Mouse (Mus musculus) CH12.LX (cell line): ENCODE data around the gene Sema3d. TPM values are rescaled to one million over a fixed set of nuclear protein-coding genes. Genes with fewer than 3 reads are reported as not detected.

ENCODE experiments used
- DNase-seq: peaks from one replicate; pipeline ENCODE4 v3.0.0-alpha.2; 2013; ENCODE audit errors: extremely low read depth
- H3K27ac ChIP-seq: 2 replicates; pipeline ENCODE4 v1.5.1; 2012; ENCODE audit warnings: low read depth, mild to moderate bottlenecking, control low read depth, moderate library complexity; ENCODE audit not compliant: insufficient read depth
- H3K27me3 ChIP-seq: replicated peaks from 2 replicates; pipeline ENCODE3; 2012; ENCODE audit warnings: inconsistent platforms
- H3K36me3 ChIP-seq, 2 experiments: replicated peaks in 1 of 2; 2 replicates each; pipeline versions ENCODE3 to v1.6.1; 2012; ENCODE audit warnings: inconsistent platforms in 1 of 2, low read length in 1 of 2, mild to moderate bottlenecking in 1 of 2, mixed read lengths in 1 of 2, moderate library complexity in 1 of 2; ENCODE audit not compliant: control insufficient read depth in 1 of 2, insufficient read depth in 1 of 2
- H3K4me1 ChIP-seq, 2 experiments: 2 replicates each; pipeline ENCODE4 v1.6.1; 2012; ENCODE audit warnings: inconsistent platforms in 1 of 2, moderate library complexity in 1 of 2; ENCODE audit not compliant: insufficient read depth in 2 of 2, control insufficient read depth in 1 of 2
- H3K4me2 ChIP-seq: 2 replicates; pipeline ENCODE4 v1.6.1; 2012; ENCODE audit warnings: low read depth, mild to moderate bottlenecking, control low read depth; ENCODE audit not compliant: poor library complexity, insufficient read depth, severe bottlenecking
- H3K4me3 ChIP-seq, 3 experiments: fragments of 150-350 bp in 1 of 3; sonication (generic) in 1 of 3; replicated peaks in 1 of 3; 2 replicates each; pipeline versions ENCODE3 to v1.5.1; 2011 to 2012; ENCODE audit warnings: low read depth in 2 of 3, low read length in 2 of 3, mild to moderate bottlenecking in 2 of 3, moderate library complexity in 2 of 3, control low read depth in 1 of 3, improper control_type of control experiment in 1 of 3, inconsistent platforms in 1 of 3, mixed read lengths in 1 of 3; ENCODE audit not compliant: poor library complexity in 1 of 3
- H3K79me2 ChIP-seq: replicated peaks from 2 replicates; pipeline ENCODE4 v1.6.1; 2012; ENCODE audit warnings: mild to moderate bottlenecking, moderate library complexity; ENCODE audit not compliant: control insufficient read depth, poor library complexity, insufficient read depth, severe bottlenecking; ENCODE audit errors: extremely low read depth
- H3K9ac ChIP-seq: 2 replicates; pipeline ENCODE4 v1.6.1; 2012; ENCODE audit warnings: low read depth, mild to moderate bottlenecking, control low read depth, moderate library complexity; ENCODE audit not compliant: insufficient read depth
- H3K9me3 ChIP-seq: replicated peaks from 2 replicates; pipeline ENCODE3; 2012; ENCODE audit warnings: low read length, inconsistent platforms, mixed read lengths
- CHD2 ChIP-seq: IDR thresholded peaks from 2 replicates; pipeline ENCODE4 v1.6.1; 2011; ENCODE audit warnings: low read length, improper control_type of control experiment
- CTCF ChIP-seq, 2 experiments: IDR thresholded peaks in 1 of 2; conservative IDR thresholded peaks in 1 of 2; 2 replicates each; pipeline ENCODE4 v1.5.1; 2011 to 2012; ENCODE audit warnings: low read depth in 2 of 2, low read length in 2 of 2, improper control_type of control experiment in 1 of 2, inconsistent platforms in 1 of 2, mild to moderate bottlenecking in 1 of 2, moderate library complexity in 1 of 2
- ELF1 ChIP-seq: IDR thresholded peaks from 2 replicates; pipeline ENCODE4 v1.6.1; 2014; ENCODE audit warnings: low read depth, mild to moderate bottlenecking, inconsistent platforms, low read length, improper control_type of control experiment
- EP300 ChIP-seq: IDR thresholded peaks from 2 replicates; pipeline ENCODE4 v1.6.1; 2011; ENCODE audit warnings: low read length, improper control_type of control experiment
- GABPA ChIP-seq: IDR thresholded peaks from 2 replicates; pipeline ENCODE4 v1.6.1; 2012; ENCODE audit warnings: low read depth, low read length, improper control_type of control experiment, inconsistent platforms; ENCODE audit not compliant: insufficient replicate concordance
- IRF4 ChIP-seq: IDR thresholded peaks from 2 replicates; pipeline ENCODE4 v1.6.1; 2014; ENCODE audit warnings: low read depth, mild to moderate bottlenecking, inconsistent platforms, low read length, improper control_type of control experiment
- JUN ChIP-seq: IDR thresholded peaks from 2 replicates; pipeline ENCODE4 v1.6.1; 2011; ENCODE audit warnings: low read depth, mild to moderate bottlenecking, low read length, improper control_type of control experiment, moderate library complexity; ENCODE audit not compliant: insufficient read depth
- JUND ChIP-seq: conservative IDR thresholded peaks from 2 replicates; pipeline ENCODE4 v1.6.1; 2011; ENCODE audit warnings: low read depth, low read length, improper control_type of control experiment
- KAT2A ChIP-seq: IDR thresholded peaks from 2 replicates; pipeline ENCODE4 v1.6.1; 2012; ENCODE audit warnings: low read length, improper control_type of control experiment, inconsistent platforms; ENCODE audit not compliant: insufficient replicate concordance
- MAFK ChIP-seq: IDR thresholded peaks from 2 replicates; pipeline ENCODE4 v1.6.1; 2011; ENCODE audit warnings: low read length, improper control_type of control experiment; ENCODE audit not compliant: insufficient replicate concordance
- MAX ChIP-seq: IDR thresholded peaks from 2 replicates; pipeline ENCODE4 v1.6.1; 2011; ENCODE audit warnings: low read length, improper control_type of control experiment
- POLR2AphosphoS2 ChIP-seq: IDR thresholded peaks from 2 replicates; pipeline ENCODE4 v1.6.1; 2011; ENCODE audit warnings: low read depth, low read length, improper control_type of control experiment
- RAD21 ChIP-seq: IDR thresholded peaks from 2 replicates; pipeline ENCODE4 v1.6.1; 2011; ENCODE audit warnings: low read depth, mild to moderate bottlenecking, low read length, improper control_type of control experiment, moderate library complexity
- SIN3A ChIP-seq: IDR thresholded peaks from 2 replicates; pipeline ENCODE4 v1.6.1; 2012; ENCODE audit warnings: low read length, improper control_type of control experiment, inconsistent platforms
- SMC3 ChIP-seq: IDR thresholded peaks from 2 replicates; pipeline ENCODE4 v1.6.1; 2011; ENCODE audit warnings: low read depth, low read length, improper control_type of control experiment
- USF1 ChIP-seq: IDR thresholded peaks from 2 replicates; pipeline ENCODE4 v1.6.1; 2014; ENCODE audit warnings: low read depth, mild to moderate bottlenecking, inconsistent platforms, low read length, improper control_type of control experiment
- ZC3H11A ChIP-seq: IDR thresholded peaks from 2 replicates; pipeline ENCODE4 v1.6.1; 2012; ENCODE audit warnings: low read depth, mild to moderate bottlenecking, inconsistent platforms, low read length, improper control_type of control experiment
- ZKSCAN1 ChIP-seq: IDR thresholded peaks from 2 replicates; pipeline ENCODE4 v1.6.1; 2012; ENCODE audit warnings: low read depth, inconsistent platforms, low read length, improper control_type of control experiment, borderline replicate concordance
- ZMIZ1 ChIP-seq: IDR thresholded peaks from 2 replicates; pipeline ENCODE4 v1.6.1; 2012; ENCODE audit warnings: low read depth, mild to moderate bottlenecking, inconsistent platforms, low read length, improper control_type of control experiment
- dilution Hi-C: fragments of 300-500 bp; cut with MboI; formaldehyde crosslinking; loops from 2 replicates; pipeline ENCODE4 v1.14.3; 2020; ENCODE audit warnings: low sequenced_read_pairs; ENCODE audit not compliant: extremely low pct_unique_long_range_greater_than_20kb, extremely low pct_ligation_motif_present
- in situ Hi-C: fragments of 300-500 bp; cut with MboI; formaldehyde crosslinking; loops from 3 replicates; pipeline ENCODE4 v1.14.3; 2019; ENCODE audit warnings: low sequenced_read_pairs, low pct_ligation_motif_present, low pct_unique_long_range_greater_than_20kb, mixed read lengths
- polyA plus RNA-seq: library from polyadenylated mRNA; unstranded; fragments of >175 nt; gene quantifications from 2 replicates; pipeline ENCODE4 v1.2.1, GENCODE M21; 2012; ENCODE audit warnings: low read depth; ENCODE audit not compliant: insufficient read length
- total RNA-seq, 2 experiments: library from RNA; depleted of rRNA; stranded (reverse); fragments of 300-350 nt in 1 of 2; fragments of >200 nt in 1 of 2; gene quantifications; 2 replicates each; pipeline ENCODE4 v1.2.3; 2012 to 2014

Gene Sema3d
- total and polyA plus RNA-seq, 3 experiments, result not detected

- Histone ChIP-seq H3K9me3 (peaks cover 17% of the 10 kb centered on the region), H3K4me1 (no peaks in the 10 kb centered on the region), H3K27ac (no peak overlapping the region), H3K9ac (no peak overlapping the region), H3K36me3 (no peaks in the 10 kb centered on the region), H3K79me2 (no peaks in the 10 kb centered on the region), H3K27me3 (no peaks in the 10 kb centered on the region), H3K4me2 (no peak overlapping the region), H3K4me3 (no peak overlapping the region)
- dilution Hi-C loops (no loop called here), in situ Hi-C loops (no loop called here)
- DNase-seq, result no peak
- TF ChIP-seq JUND (0 out of 2 replicates have a peak, but pooled peaks have one; percentile 10), ELF1 (no peak), CHD2 (no peak), POLR2AphosphoS2 (no peak), USF1 (no peak), EP300 (peak; percentile 71), MAX (no peak), KAT2A (no peak), ZC3H11A (no peak), JUN (peak; percentile 52; the same call in 1 of the 2 replicates), ZMIZ1 (no peak), ZKSCAN1 (no peak), IRF4 (peak; percentile 91), SIN3A (no peak)
Measured at GRCm38 (mm10) chr5:12528596-12528995, 145.4 kb downstream of the Sema3d start.

GRCm38 (mm10) chr5:12529771-12530170, 146.6 kb downstream of the Sema3d start:
- no peaks in the 10 kb centered on the region for H3K36me3 ChIP-seq
- in situ Hi-C loops, result no loop called here
- no peak overlapping the region for H3K27ac ChIP-seq
- H3K79me2 ChIP-seq, result no peaks in the 10 kb centered on the region
- no peaks in the 10 kb centered on the region for H3K27me3 ChIP-seq
- H3K9ac ChIP-seq, result no peak overlapping the region
- no peak for DNase-seq
- no peaks in the 10 kb centered on the region for H3K4me1 ChIP-seq
- H3K9me3 ChIP-seq, result peaks cover 17% of the 10 kb centered on the region
- no peak overlapping the region for H3K4me2 ChIP-seq
- TF ChIP-seq GABPA, result no peak
- TF ChIP-seq, all 38 proteins: peak for 0
- dilution Hi-C loops, result no loop called here
- no peak overlapping the region for H3K4me3 ChIP-seq

GRCm38 (mm10) chr5:12541268-12541667, 158.1 kb downstream of the Sema3d start:
- no peaks in the 10 kb centered on the region for H3K79me2 ChIP-seq
- H3K4me2 ChIP-seq, result no peak overlapping the region
- no peaks in the 10 kb centered on the region for H3K27me3 ChIP-seq
- H3K4me1 ChIP-seq, result no peaks in the 10 kb centered on the region
- no peak for DNase-seq
- no peak overlapping the region for H3K4me3 ChIP-seq
- H3K9ac ChIP-seq, result no peak overlapping the region
- H3K36me3 ChIP-seq, result no peaks in the 10 kb centered on the region
- dilution Hi-C loops, result no loop called here
- peak in 1 of 2 experiments; percentile 59; a peak in 2 of 4 replicates for TF ChIP-seq CTCF (conservative IDR thresholded peaks at IDR 0.05 in 1 of 2, IDR thresholded peaks at IDR 0.05 in 1 of 2; ENCODE audit: low read depth in 2 of 2, low read length in 2 of 2)
- no peak for TF ChIP-seq ZMIZ1
- peak; percentile 65 for TF ChIP-seq SMC3
- no peak for TF ChIP-seq EP300
- peak; percentile 62 for TF ChIP-seq RAD21
- TF ChIP-seq ZC3H11A, result peak; percentile 24; the same call in 1 of the 2 replicates
- no peak for TF ChIP-seq JUN
- no peak for TF ChIP-seq MAFK
- TF ChIP-seq KAT2A, result no peak
- no peak overlapping the region for H3K27ac ChIP-seq
- in situ Hi-C loops, result no loop called here
- H3K9me3 ChIP-seq, result no peaks in the 10 kb centered on the region
